Mouse (Mus musculus) stomach, embryonic 16.5 days (tissue): ENCODE data around the gene Apobec3. TPM values are rescaled to one million over a fixed set of nuclear protein-coding genes. Genes with fewer than 3 reads are reported as not detected.
"Not testable (repeated sequence)": the region's sequence is repeated elsewhere in the genome, so short reads cannot be mapped to it uniquely, and the experiment has no call there.

Source experiments
- ATAC-seq: fragments of 200-750 bp; cut with Nextera tagmentation; 2 replicates; pipeline ENCODE4 v1.8.0; 2017; ENCODE audit warnings: moderate number of reproducible peaks, moderate TSS enrichment; ENCODE audit not compliant: insufficient read depth, low FRiP score
- H3K27ac ChIP-seq: fragments of 300-500 bp; sonication (generic); 2 replicates; pipeline ENCODE4 v1.5.1; 2014; ENCODE audit warnings: low read length
- H3K27me3 ChIP-seq: fragments of 300-500 bp; sonication (generic); 2 replicates; pipeline ENCODE4 v1.6.1; 2014; ENCODE audit warnings: low read length, control low read depth, mixed read lengths; ENCODE audit not compliant: control insufficient read depth, insufficient read depth
- H3K36me3 ChIP-seq: fragments of 300-500 bp; sonication (generic); 2 replicates; pipeline ENCODE4 v1.6.1; 2014; ENCODE audit warnings: low read length; ENCODE audit not compliant: control insufficient read depth, insufficient read depth
- H3K4me1 ChIP-seq: fragments of 300-500 bp; sonication (generic); 2 replicates; pipeline ENCODE4 v1.6.1; 2014; ENCODE audit warnings: low read length, control low read depth, mixed read lengths; ENCODE audit not compliant: control insufficient read depth, insufficient read depth
- H3K4me2 ChIP-seq: fragments of 300-500 bp; sonication (generic); 2 replicates; pipeline ENCODE4 v1.6.1; 2014; ENCODE audit warnings: low read depth, low read length, mixed read lengths
- H3K4me3 ChIP-seq: fragments of 300-500 bp; sonication (generic); replicated peaks from 2 replicates; pipeline ENCODE4 v1.5.1; 2014; ENCODE audit warnings: mild to moderate bottlenecking, low read length
- H3K9ac ChIP-seq: fragments of 300-500 bp; sonication (generic); 2 replicates; pipeline ENCODE4 v1.6.1; 2014; ENCODE audit warnings: low read length
- H3K9me3 ChIP-seq: fragments of 300-500 bp; sonication (generic); replicated peaks from 2 replicates; pipeline ENCODE4 v1.6.1; 2016; ENCODE audit warnings: low read length, control low read depth; ENCODE audit not compliant: control insufficient read depth
- WGBS: fragments of 180-500 bp; shearing (Covaris S2); extraction: QIAGEN DNeasy Blood & Tissue Kit; methylation state at CpG from one replicate; pipeline ENCODE4 v1.1.7; 2014; 5-methylcytosine and 5-hydroxymethylcytosine counted together
- polyA plus RNA-seq: library from polyadenylated mRNA; unstranded; fragments of >200 nt; fragmentation: Nextera tagmentation; extraction: Ambion mirVana; gene quantifications from 2 replicates; pipeline ENCODE4 v1.2.1, GENCODE M21; 2015

Apobec3 gene
- polyA plus RNA-seq, 1 experiment from 2014 or later, result 31.5 TPM

GRCm38 (mm10) chr15:79936374-79936751 is 44.9 kb downstream of the Apobec3 start:
- Histone ChIP-seq H3K9me3 (no peaks in the 10 kb centered on the region), H3K36me3 (no peaks in the 10 kb centered on the region), H3K4me1 (peaks cover 5% of the 10 kb centered on the region; the same call in 1 of the 2 replicates), H3K9ac (no peak overlapping the region), H3K27me3 (peaks cover 18% of the 10 kb centered on the region; the same call in 1 of the 2 replicates), H3K4me2 (no peak overlapping the region), H3K4me3 (no peak overlapping the region), H3K27ac (no peak overlapping the region)
- WGBS, result 66% methylated on average over 7 of the region's 7 CpGs
- no peak for ATAC-seq

- no peaks in the 10 kb centered on the region for H3K36me3 ChIP-seq
- no peaks in the 10 kb centered on the region for H3K9me3 ChIP-seq
- no peak overlapping the region for H3K4me3 ChIP-seq
- H3K27ac ChIP-seq, result no peak overlapping the region
- H3K4me1 ChIP-seq, result no peaks in the 10 kb centered on the region
- no peak for ATAC-seq
- no peak overlapping the region for H3K4me2 ChIP-seq
- peaks cover 4% of the 10 kb centered on the region; the same call in 1 of the 2 replicates for H3K27me3 ChIP-seq
- WGBS, result 87% methylated on average over 12 of the region's 12 CpGs
- H3K9ac ChIP-seq, result no peak overlapping the region
Observed at GRCm38 (mm10) chr15:79939020-79939419, 47.6 kb downstream of the Apobec3 start.

GRCm38 (mm10) chr15:79939501-79939900 is 48.0 kb downstream of the Apobec3 start:
- 78% methylated on average over 3 of the region's 7 CpGs for WGBS
- H3K4me2 ChIP-seq, result not testable (repeated sequence)

DNA sequence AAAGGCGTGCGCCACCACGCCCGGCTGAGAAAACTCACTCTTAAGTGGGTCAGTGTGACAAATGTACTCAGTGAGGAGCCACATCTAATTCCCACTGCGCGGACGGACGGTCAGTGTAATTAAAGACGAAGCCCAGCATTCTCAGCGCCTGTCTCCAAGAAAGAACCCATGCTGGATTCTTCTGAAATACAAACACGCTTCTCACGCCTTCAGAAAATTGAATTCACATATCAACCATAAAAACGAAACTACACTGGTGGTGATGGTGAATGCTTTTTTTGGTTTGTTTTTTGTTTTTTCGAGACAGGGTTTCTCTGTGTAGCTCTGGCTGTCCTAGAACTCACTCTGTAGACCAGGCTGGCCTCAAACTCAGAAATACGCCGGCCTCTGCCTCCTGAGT is 48.5 kb downstream of the Apobec3 start:
- no peak overlapping the region for H3K4me2 ChIP-seq
- ATAC-seq, result no peak
- H3K27ac ChIP-seq, result no peak overlapping the region
- no peaks in the 10 kb centered on the region for H3K4me1 ChIP-seq
- H3K36me3 ChIP-seq, result no peaks in the 10 kb centered on the region
- H3K9ac ChIP-seq, result no peak overlapping the region
- H3K4me3 ChIP-seq, result no peak overlapping the region
- no peaks in the 10 kb centered on the region for H3K9me3 ChIP-seq
- 87% methylated on average over 16 of the region's 16 CpGs for WGBS
- H3K27me3 ChIP-seq, result 0 out of 2 replicates have a peak, but pooled peaks cover 4% of the 10 kb centered on the region

More at GRCm38 (mm10) chr15:79939501-79939900, 48.0 kb downstream of the Apobec3 start:
- H3K4me1 ChIP-seq, H3K27me3 ChIP-seq, H3K36me3 ChIP-seq, H3K27ac ChIP-seq, ATAC-seq, H3K9ac ChIP-seq, H3K4me3 ChIP-seq, H3K9me3 ChIP-seq: not testable (repeated sequence)

- 16% methylated on average over 8 of the region's 8 CpGs for WGBS
- no peak for ATAC-seq
- no peaks in the 10 kb centered on the region for H3K27me3 ChIP-seq
- H3K9ac ChIP-seq, result no peak overlapping the region
- no peaks in the 10 kb centered on the region for H3K9me3 ChIP-seq
- H3K4me3 ChIP-seq, result no peak overlapping the region
- H3K27ac ChIP-seq, result no peak overlapping the region
- no peaks in the 10 kb centered on the region for H3K4me1 ChIP-seq
- no peak overlapping the region for H3K4me2 ChIP-seq
- no peaks in the 10 kb centered on the region for H3K36me3 ChIP-seq
Observed at GRCm38 (mm10) chr15:79940932-79941331, 49.5 kb downstream of the Apobec3 start.

- Histone ChIP-seq H3K36me3 (no peaks in the 10 kb centered on the region), H3K9me3 (no peaks in the 10 kb centered on the region), H3K4me2 (no peak overlapping the region), H3K4me1 (no peaks in the 10 kb centered on the region), H3K4me3 (no peak overlapping the region), H3K27me3 (no peaks in the 10 kb centered on the region), H3K27ac (no peak overlapping the region), H3K9ac (no peak overlapping the region)
- ATAC-seq, result no peak
- 78% methylated on average over 6 of the region's 6 CpGs for WGBS
Observed at GRCm38 (mm10) chr15:79942541-79942940, 51.1 kb downstream of the Apobec3 start.

GRCm38 (mm10) chr15:79943584-79943983 is 52.1 kb downstream of the Apobec3 start:
- H3K9ac ChIP-seq, result no peak overlapping the region
- 83% methylated on average over 3 of the region's 3 CpGs for WGBS
- H3K27ac ChIP-seq, result no peak overlapping the region
- H3K4me3 ChIP-seq, result no peak overlapping the region
- H3K36me3 ChIP-seq, result no peaks in the 10 kb centered on the region
- H3K4me2 ChIP-seq, result no peak overlapping the region
- H3K4me1 ChIP-seq, result no peaks in the 10 kb centered on the region
- ATAC-seq, result no peak
- no peaks in the 10 kb centered on the region for H3K9me3 ChIP-seq
- H3K27me3 ChIP-seq, result no peaks in the 10 kb centered on the region

GRCm38 (mm10) chr15:79944948-79945347 is 53.5 kb downstream of the Apobec3 start:
- H3K9me3 ChIP-seq, result no peaks in the 10 kb centered on the region
- no peak overlapping the region for H3K4me3 ChIP-seq
- no peak overlapping the region for H3K4me2 ChIP-seq
- no peaks in the 10 kb centered on the region for H3K27me3 ChIP-seq
- H3K9ac ChIP-seq, result no peak overlapping the region
- ATAC-seq, result no peak
- no peaks in the 10 kb centered on the region for H3K36me3 ChIP-seq
- WGBS, result 69% methylated on average over 5 of the region's 5 CpGs
- H3K4me1 ChIP-seq, result 0 out of 2 replicates have a peak, but pooled peaks cover 2% of the 10 kb centered on the region
- H3K27ac ChIP-seq, result no peak overlapping the region

GRCm38 (mm10) chr15:79946022-79946421 is 54.6 kb downstream of the Apobec3 start:
- H3K4me3 ChIP-seq, result no peak overlapping the region
- no peaks in the 10 kb centered on the region for H3K36me3 ChIP-seq
- no peaks in the 10 kb centered on the region for H3K9me3 ChIP-seq
- H3K4me1 ChIP-seq, result peaks cover 12% of the 10 kb centered on the region
- H3K27me3 ChIP-seq, result no peaks in the 10 kb centered on the region
- ATAC-seq, result peak; percentile 78
- no peak overlapping the region for H3K9ac ChIP-seq
- H3K4me2 ChIP-seq, result no peak overlapping the region
- 6% methylated on average over 4 of the region's 4 CpGs for WGBS
- H3K27ac ChIP-seq, result no peak overlapping the region

DNA sequence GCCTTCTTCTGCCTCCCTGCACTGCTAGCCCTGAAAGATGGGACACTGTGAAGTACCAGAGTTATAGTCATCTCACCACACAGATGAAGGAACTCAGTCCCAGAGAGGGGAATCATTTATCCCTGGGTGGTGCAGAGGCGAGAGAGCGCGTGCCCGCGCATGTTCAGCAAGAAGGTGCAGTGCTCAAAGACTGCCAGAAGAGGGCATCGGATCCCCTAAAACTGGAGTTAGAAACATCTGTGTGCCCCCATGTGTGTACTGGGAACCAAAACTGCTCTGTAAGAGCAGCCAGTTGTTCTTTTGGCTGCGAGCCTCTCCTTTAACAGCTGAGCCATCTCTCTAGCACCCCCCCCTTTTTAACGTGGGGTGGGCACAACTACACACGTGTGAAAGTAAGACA is 55.3 kb downstream of the Apobec3 start:
- Histone ChIP-seq H3K4me3 (no peak overlapping the region), H3K27ac (no peak overlapping the region), H3K4me1 (peaks cover 14% of the 10 kb centered on the region), H3K4me2 (no peak overlapping the region), H3K9me3 (no peaks in the 10 kb centered on the region), H3K9ac (no peak overlapping the region), H3K27me3 (no peaks in the 10 kb centered on the region), H3K36me3 (no peaks in the 10 kb centered on the region)
- 59% methylated on average over 9 of the region's 9 CpGs for whole genome bisulfite sequencing
- ATAC-seq, result no peak
